Mouse (Mus musculus) adrenal gland, postnatal 10 days (tissue): ENCODE results near the gene Srsf12. TPM values are rescaled to one million over a fixed set of nuclear protein-coding genes. Genes with fewer than 3 reads are reported as not detected.

Source experiments
- DNase-seq: peaks from one replicate; pipeline ENCODE4 v3.0.0; 2021; ENCODE audit warnings: mixed read lengths
- total RNA-seq, 2 experiments: library from RNA; stranded (reverse); gene quantifications; 2 replicates each; pipeline ENCODE4 v1.2.3; 2021

The Srsf12 gene
- total RNA-seq, 2 experiments from 2014 or later = 1.7 to 2.2 TPM

- peak; percentile 55 for DNase-seq
Measured at GRCm38 (mm10) chr4:33248915-33249314, 40.1 kb downstream of the Srsf12 start.

- no peak for DNase-seq
Measured at GRCm38 (mm10) chr4:33249716-33250230, 41.0 kb downstream of the Srsf12 start.

GRCm38 (mm10) chr4:33250867-33251266 is 42.1 kb downstream of the Srsf12 start:
- no peak for DNase-seq

- no peak for DNase-seq
Measured at GRCm38 (mm10) chr4:33254706-33255105, 45.9 kb downstream of the Srsf12 start.

- peak; percentile 42 for DNase-seq
Measured at GRCm38 (mm10) chr4:33257263-33257964, 48.6 kb downstream of the Srsf12 start.

DNA sequence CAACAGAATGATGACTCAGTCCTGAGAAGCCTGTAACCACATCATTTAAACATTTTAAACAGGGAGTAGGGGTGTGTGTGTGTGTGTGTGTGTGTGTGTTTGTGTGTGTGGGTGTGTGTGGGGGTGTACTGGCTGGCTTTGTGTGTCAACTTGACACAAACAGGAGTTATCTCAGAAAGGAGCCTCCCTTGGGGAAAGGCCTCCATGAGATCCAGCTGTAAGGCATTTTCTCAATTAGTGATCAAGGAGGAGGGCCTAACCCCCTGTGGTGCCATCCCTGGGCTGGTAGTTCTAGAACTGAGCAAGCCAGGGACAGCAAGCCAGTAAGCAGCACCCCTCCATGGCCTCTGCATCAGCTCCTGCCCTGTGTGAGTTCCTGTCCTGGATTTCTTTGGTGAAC is 51.5 kb downstream of the Srsf12 start:
- DNase-seq = no peak

DNA sequence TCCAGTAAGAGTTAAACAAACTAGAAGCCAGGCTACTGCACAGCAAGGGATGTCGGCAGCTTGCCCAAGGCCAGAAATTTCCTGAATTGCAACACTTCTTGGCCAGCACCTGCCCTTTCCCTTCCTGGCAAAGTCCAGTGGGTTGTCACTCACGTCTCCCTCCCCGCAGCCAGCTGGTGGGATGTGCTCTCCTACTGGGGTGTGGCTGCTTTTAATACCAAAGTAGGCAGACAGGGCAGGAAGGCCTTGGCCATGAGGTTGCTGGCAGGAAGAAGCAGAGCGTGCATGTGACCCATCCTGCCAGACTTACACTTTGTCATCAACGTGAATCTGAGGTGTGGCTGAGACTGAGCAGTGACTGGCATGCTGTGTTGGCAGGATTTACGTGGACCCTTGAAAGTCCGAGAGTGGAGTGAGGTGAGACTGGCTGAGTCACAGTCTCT is 52.5 kb downstream of the Srsf12 start:
- peak; percentile 97 for DNase-seq

- DNase-seq = no peak
Measured at GRCm38 (mm10) chr4:33262897-33263296, 54.1 kb downstream of the Srsf12 start.

DNA sequence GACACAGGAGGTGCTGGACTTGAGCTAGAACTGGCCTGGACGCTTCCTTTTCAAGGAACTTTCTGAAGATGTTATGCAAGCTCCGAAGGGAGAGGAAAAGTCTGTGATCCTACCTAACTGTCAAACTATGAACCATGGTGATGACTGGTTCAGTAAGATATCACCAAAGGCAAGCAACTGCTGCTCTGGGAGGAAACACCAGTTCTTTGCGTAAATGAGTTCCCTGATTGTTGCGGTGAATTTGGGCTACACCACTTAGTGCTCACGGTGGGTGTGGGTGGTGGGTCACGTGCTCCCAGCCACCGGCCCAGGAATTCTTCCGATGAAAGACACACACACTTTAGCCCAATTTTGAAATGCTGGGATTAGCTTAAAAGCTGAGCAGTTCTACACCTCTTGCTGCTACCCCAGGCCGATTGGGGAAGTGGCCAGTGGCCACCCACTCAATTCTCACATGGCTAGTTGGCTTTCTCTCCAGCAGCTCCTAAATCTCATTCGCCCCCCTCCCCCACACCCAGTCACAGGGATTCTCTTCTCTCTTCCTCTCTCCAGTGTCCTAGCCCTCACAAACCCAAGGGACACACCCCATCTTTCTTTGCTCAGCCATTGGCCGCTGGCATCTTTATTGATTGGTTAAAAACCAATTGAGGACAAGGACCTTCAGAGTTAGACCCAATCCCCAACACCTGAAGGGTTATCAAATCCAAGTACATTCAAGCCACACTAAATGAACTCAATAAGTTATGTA is 56.4 kb downstream of the Srsf12 start:
- DNase-seq = no peak

- DNase-seq = no peak
Measured at GRCm38 (mm10) chr4:33270386-33271314, 61.9 kb downstream of the Srsf12 start.

DNA sequence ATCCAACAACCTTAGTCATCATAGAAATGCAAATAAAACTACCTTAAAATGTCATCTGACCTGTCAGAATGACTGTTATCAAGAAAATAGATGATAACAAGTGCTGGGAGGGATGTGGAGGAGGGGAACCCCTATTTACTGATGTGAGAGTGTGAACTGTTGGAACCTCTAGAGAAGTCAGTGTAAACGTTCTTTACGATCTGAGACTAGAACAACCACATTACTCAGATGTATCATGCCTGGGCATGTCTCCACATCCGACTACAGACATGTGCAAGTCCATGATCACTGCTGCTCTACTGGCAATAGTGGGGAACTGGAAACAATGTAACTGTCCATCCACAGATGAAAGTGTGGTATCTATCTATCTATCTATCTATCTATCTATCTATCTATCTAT is 64.6 kb downstream of the Srsf12 start:
- no peak for DNase-seq

DNA sequence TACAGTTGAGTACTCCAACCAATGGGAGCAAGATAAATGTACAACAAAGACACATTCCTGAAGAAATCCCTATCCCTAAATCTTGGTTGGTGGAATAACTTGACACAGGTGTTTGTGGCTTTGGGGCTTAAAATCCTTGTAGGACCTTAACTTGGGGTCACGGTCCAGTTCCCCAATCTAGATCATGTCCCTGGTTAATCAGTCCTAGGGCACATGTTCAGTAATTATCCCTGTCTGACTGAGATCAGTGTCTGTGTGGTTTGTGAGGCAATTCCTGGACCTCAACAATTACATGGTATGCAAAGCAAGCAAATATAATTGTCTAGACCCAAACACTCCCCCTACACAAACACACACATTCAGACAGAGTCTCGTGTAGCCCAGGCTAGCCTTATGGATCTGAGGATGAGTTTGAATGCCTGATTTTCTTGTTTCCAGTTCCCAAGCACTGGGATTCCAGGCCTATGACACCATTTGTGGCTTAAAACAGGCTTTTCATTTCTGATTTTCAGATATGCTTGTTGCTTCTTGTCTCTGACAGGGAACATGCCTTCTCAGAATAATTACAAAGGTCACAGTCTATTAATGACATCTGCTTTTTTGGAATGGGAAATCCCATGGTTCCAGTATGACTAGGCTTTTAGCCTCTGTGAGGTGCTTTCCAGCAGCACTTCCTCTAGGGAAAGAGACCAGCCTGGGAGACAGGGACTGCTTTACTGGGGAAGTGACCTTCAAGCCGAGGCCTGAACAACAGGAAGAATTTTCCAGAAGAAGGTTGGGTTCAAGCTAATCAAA is 73.3 kb downstream of the Srsf12 start:
- no peak for DNase-seq

Other genes with a start within 250 kb of the Srsf12 start
- gene Rragd, start 226.0 kb upstream of the Srsf12 start, total RNA-seq = 10 to 100 TPM in 1 of 2 experiments, 1 to 10 TPM in 1; 7.4 to 11.0 TPM
- gene Ube2j1, start 177.6 kb upstream of the Srsf12 start, total RNA-seq = 10 to 100 TPM; 64.9 to 77.5 TPM
- gene Gabrr2, start 146.0 kb upstream of the Srsf12 start, total RNA-seq = under 1 TPM; 0.39 to 0.45 TPM
- gene Gabrr1, start 76.5 kb upstream of the Srsf12 start, total RNA-seq = under 1 TPM in 1 of 2 experiments, not detected in 1; 0.15 TPM
- gene Pm20d2, start 19.3 kb upstream of the Srsf12 start, total RNA-seq = 10 to 100 TPM; 31.3 to 46.6 TPM
- gene Pnrc1, start 81.2 kb downstream of the Srsf12 start, total RNA-seq = 100 to 1,000 TPM; 173 to 217 TPM
- 10 to 100 TPM; 23.5 to 25.5 TPM for gene Rngtt, start 101.3 kb downstream of the Srsf12 start, total RNA-seq